Mouse (Mus musculus): ENCODE data around the gene Bad. TPM values are rescaled to one million over a fixed set of nuclear protein-coding genes. Genes with fewer than 3 reads are reported as not detected.

Gene Bad
- total and polyA plus RNA-seq, 3 experiments = 44.7 to 91.2 (median 58.7) TPM

GRCm38 (mm10) chr19:6985300-6985699, 43.6 kb downstream of the Bad start:
- no peak for DNase-seq

GRCm38 (mm10) chr19:6985951-6986708, 44.5 kb downstream of the Bad start:
- DNase-seq = no peak

- peak; percentile 90 for DNase-seq
Observed at GRCm38 (mm10) chr19:6987061-6987903, 45.6 kb downstream of the Bad start, which contains the start of gene Vegfb. Gene Vegfb, minus strand, starts transcription at chr19:6987651.

DNA sequence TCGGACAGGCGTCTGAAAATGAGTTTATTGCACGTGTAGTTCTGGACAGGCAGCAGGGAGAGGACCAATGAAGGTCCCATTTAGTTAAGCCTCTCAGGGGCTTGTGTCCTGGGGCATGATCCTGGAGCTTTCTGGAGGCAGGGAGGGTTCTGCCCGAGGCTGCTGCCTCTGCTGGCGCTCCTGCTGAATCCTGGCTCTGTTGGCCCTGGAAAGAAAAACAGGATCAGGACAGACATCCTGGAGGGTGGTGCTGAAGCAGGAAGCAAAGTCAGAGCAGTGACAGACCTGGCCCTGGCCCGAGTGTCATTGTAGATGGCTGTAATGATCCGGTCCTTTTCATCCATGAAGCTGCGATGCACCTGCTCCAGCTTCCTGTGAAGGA, 46.2 kb downstream of the Bad start:
- no peak for DNase-seq

GRCm38 (mm10) chr19:6989251-6989650, 47.6 kb downstream of the Bad start:
- DNase-seq = peak; percentile 9

DNA sequence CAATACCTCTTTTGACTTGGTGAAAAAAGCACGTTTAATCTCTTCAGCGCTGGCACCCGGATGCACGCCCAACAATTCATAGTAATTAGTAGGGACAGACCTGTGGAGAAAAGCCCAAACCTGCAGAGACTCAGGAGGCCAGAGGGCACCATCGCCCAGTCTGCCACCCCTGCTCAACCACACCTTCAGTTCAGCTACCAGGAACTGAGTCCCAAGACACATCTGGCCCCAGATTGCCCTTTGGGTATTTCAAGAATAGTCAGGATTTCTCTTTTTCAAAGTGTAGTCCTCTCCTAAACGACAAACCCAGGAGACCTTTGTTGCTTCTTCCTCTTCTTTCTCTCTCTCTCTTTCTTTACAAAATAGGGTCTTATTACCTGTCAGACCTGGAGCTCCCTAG, 49.1 kb downstream of the Bad start:
- DNase-seq = no peak

DNA sequence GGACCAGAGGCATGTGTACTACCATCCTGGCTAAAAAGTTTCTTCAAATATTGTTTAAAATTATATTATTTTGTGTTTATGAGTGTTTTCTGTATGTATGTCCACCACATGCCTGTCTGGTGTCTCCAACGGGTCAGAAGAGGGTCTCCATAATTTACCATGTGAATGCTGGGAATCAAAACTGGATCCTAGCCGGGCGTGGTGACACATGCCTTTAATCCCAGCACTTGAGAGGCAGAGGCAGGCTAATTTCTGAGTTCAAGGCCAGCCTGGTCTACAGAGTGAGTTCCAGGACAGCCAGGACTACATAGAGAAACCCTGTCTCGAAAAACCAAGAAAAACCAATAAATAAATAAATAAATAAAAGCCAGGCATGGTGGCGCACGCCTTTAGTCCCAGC, 49.5 kb downstream of the Bad start:
- DNase-seq = peak; percentile 4

DNA sequence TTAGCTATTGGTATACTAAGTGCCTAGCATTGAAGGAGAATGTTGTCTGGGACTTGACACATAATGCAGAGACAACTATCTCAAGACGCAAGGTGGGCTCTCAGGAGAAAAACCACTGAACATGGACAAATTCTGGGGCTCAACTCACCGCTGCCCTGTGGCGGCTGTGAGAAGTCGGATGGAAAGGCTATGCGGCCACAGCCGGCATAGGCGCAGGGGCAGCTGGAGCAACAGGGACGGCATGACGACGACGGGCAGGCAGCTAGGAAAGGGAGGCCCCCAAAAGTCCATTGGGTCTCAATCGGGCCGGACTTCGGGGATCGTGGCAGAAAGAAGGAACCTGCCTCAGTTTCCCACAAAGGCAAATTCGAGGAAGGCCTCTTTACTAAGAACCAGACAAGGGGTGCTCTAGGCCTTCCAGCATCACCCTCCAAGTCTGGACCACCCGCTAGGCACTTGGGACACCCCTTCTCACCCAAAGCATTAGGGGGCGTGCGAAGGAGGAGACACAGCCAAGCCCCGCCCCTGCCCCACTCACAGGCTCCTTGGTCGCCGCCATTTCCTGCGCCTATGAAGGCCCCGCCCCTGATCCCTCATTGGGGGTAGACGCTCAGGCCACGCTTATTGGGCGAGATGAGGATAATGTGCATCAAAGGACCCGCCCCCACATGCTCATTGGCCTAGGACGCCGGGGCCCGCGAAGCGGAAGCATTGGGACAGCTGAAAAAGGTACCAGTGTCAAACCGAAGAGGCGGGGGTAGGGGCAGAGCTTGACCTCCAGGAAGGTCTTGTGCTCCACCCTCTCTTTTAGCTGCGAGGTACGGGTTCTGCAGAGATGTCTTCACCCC, 50.6 kb downstream of the Bad start, which contains the start of gene Dnajc4:
TSS of gene Dnajc4 (minus strand) at position 562 of the 848 bp plus-strand sequence.
- peak; percentile 97 for DNase-seq

- DNase-seq = peak; percentile 8
Observed at GRCm38 (mm10) chr19:6993011-6993770, 51.5 kb downstream of the Bad start.

DNA sequence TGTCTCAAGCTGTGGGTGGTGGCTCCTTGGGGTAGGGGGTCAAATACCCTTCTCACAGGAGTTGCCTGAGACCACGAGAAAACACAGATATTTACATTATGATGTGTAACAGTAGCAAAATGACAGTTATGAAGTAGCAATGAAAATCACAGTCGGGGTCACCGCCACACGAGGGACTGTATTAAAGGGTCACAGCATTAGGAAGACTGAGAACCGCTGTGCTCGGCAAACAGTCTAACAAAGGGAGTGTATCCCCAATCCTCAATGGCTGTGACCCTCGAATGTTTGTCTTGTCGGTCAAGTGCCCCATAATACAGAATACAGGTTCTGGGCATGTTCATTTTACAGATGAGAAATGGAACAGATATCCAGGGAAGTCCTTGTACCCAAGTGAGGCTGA, 52.3 kb downstream of the Bad start:
- DNase-seq = peak; percentile 3

GRCm38 (mm10) chr19:6994489-6994888, 52.8 kb downstream of the Bad start:
- DNase-seq = peak; percentile 4

- peak; percentile 62 for DNase-seq
Observed at GRCm38 (mm10) chr19:6995255-6995991, 53.8 kb downstream of the Bad start.

- peak; percentile 95 for DNase-seq
Observed at GRCm38 (mm10) chr19:6996006-6996405, 54.3 kb downstream of the Bad start, which contains the start of the genes Nudt22 and Trpt1. Gene Nudt22, minus strand, starts transcription at chr19:6996117. Gene Trpt1, plus strand, starts transcription at chr19:6996131.

DNA sequence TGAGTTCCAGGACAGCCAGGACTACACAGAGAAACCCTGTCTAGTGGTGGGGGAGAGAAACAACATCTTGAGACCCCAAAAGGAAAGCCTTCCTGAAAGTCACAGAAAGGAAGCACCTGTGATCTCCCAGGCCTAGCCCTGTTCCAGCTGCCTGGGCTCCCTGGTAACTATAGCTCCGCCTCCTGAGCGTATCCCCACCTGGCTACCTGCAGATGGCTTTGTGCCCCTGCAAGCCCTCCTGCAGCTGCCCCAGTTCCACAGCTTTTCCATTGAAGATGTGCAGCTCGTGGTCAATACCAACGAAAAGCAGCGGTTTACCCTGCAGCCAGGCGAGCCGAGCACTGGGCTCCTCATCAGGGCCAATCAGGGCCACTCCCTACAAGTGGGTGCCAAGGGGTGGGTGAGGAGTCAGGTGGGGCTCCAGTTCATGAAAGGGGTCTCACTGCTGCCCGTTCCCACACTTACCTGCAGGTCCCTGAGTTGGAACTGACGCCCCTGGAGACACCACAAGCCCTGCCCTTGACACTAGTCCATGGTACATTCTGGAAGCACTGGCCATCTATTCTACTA, 56.1 kb downstream of the Bad start:
- DNase-seq = peak; percentile 4

- DNase-seq = no peak
Observed at GRCm38 (mm10) chr19:6999360-7000063, 57.9 kb downstream of the Bad start.
